Mouse (Mus musculus): Measurements from ENCODE around the gene Ptprj.
A peak's percentile ranks its signal among the peaks of the same experiment; 100 is the strongest.
"Not testable (repeated sequence)": the region's sequence is repeated elsewhere in the genome, so short reads cannot be mapped to it uniquely, and the experiment has no call there.

Ptprj gene

GRCm38 (mm10) chr2:90481505-90481904 is 98.9 kb downstream of the Ptprj start:
- no peak for DNase-seq (ENCODE audit: low spot score in 2 of 2)

GRCm38 (mm10) chr2:90480747-90481308 is 99.6 kb downstream of the Ptprj start:
- no peak for DNase-seq (ENCODE audit: low spot score in 2 of 2)

- no peak for DNase-seq (ENCODE audit: low spot score in 2 of 2)
These were observed 101.9 kb downstream of the Ptprj start for GRCm38 (mm10) chr2:90478531-90478930.

GRCm38 (mm10) chr2:90477617-90478016 is 102.8 kb downstream of the Ptprj start:
- DNase-seq (ENCODE audit: low spot score in 2 of 2) = no peak

GRCm38 (mm10) chr2:90476792-90477191 is 103.7 kb downstream of the Ptprj start:
- no peak for DNase-seq (ENCODE audit: low spot score in 2 of 2)

GRCm38 (mm10) chr2:90476319-90476718 is 104.1 kb downstream of the Ptprj start:
- no peak for DNase-seq (ENCODE audit: low spot score in 2 of 2)

GRCm38 (mm10) chr2:90474593-90475405 is 105.6 kb downstream of the Ptprj start:
- peak; percentile 81 to 93 for DNase-seq (ENCODE audit: low spot score in 2 of 2)

- no peak for DNase-seq (ENCODE audit: low spot score in 2 of 2)
These were observed 107.7 kb downstream of the Ptprj start for GRCm38 (mm10) chr2:90472701-90473100.

- no peak for DNase-seq (ENCODE audit: low spot score in 2 of 2)
These were observed 110.3 kb downstream of the Ptprj start for GRCm38 (mm10) chr2:90470122-90470521.

GRCm38 (mm10) chr2:90466480-90466879 is 114.0 kb downstream of the Ptprj start:
- no peak for DNase-seq (ENCODE audit: low spot score in 2 of 2)

GRCm38 (mm10) chr2:90463735-90464134 is 116.7 kb downstream of the Ptprj start:
- no peak for DNase-seq (ENCODE audit: low spot score in 2 of 2)

- DNase-seq (ENCODE audit: low spot score in 2 of 2) = no peak
These were observed 118.2 kb downstream of the Ptprj start for GRCm38 (mm10) chr2:90462252-90462651.

GRCm38 (mm10) chr2:90457946-90458345 is 122.5 kb downstream of the Ptprj start:
- DNase-seq (ENCODE audit: low spot score in 2 of 2) = no peak

GRCm38 (mm10) chr2:90452380-90452779 is 128.1 kb downstream of the Ptprj start:
- DNase-seq (ENCODE audit: low spot score in 2 of 2) = no peak

GRCm38 (mm10) chr2:90448967-90449740 is 131.3 kb downstream of the Ptprj start:
- no peak for DNase-seq (ENCODE audit: low spot score in 2 of 2)

- no peak for DNase-seq (ENCODE audit: low spot score in 2 of 2)
These were observed 136.6 kb downstream of the Ptprj start for GRCm38 (mm10) chr2:90443811-90444210.

GRCm38 (mm10) chr2:90441811-90442210 is 138.6 kb downstream of the Ptprj start:
- not testable (repeated sequence) for DNase-seq (ENCODE audit: low spot score in 2 of 2)

GRCm38 (mm10) chr2:90440169-90440568 is 140.3 kb downstream of the Ptprj start:
- DNase-seq (ENCODE audit: low spot score in 2 of 2) = not testable (repeated sequence)

GRCm38 (mm10) chr2:90437453-90437852 is 143.0 kb downstream of the Ptprj start:
- not testable (repeated sequence) for DNase-seq (ENCODE audit: low spot score in 2 of 2)

GRCm38 (mm10) chr2:90429782-90430181 is 150.7 kb downstream of the Ptprj start:
- DNase-seq (ENCODE audit: low spot score in 2 of 2) = not testable (repeated sequence)

GRCm38 (mm10) chr2:90428988-90429717 is 151.3 kb downstream of the Ptprj start:
- not testable (repeated sequence) for DNase-seq (ENCODE audit: low spot score in 2 of 2)

- DNase-seq (ENCODE audit: low spot score in 2 of 2) = not testable (repeated sequence)
These were observed 155.5 kb downstream of the Ptprj start for GRCm38 (mm10) chr2:90424937-90425336.

Data from natural killer cell, adult 2 months (primary cell).